8 mouse cellular contexts compared by ENCODE assay signal in genomic region chr3:117360528-117360927, GRCm38 (mm10). TPM values are rescaled to one million over a fixed set of nuclear protein-coding genes. Genes with fewer than 3 reads are reported as not detected.
DNase-seq lines count a peak whose midpoint lies in the region; ATAC-seq and TF ChIP-seq lines count a peak whose summit lies in the region.

TSS of gene Plppr4 (minus strand) at chr3:117360876.

- 0 out of 2 replicates have a peak, but pooled peaks cover 4% of the 10 kb centered on the region for H3K27me3 ChIP-seq in kidney, embryonic 16.5 days (ENCODE audit: insufficient read depth, low read length)
- H3K27me3 ChIP-seq in liver, embryonic 14.5 days (ENCODE audit: control insufficient read depth, insufficient read depth, low read length): peaks cover 7% of the 10 kb centered on the region; the same call in 1 of the 2 replicates

- peak within 1 kb of the TSS; percentile 81 for H3K4me2 ChIP-seq in kidney, embryonic 16.5 days (replicated peaks; ENCODE audit: low read depth, low read length)
- peak within 1 kb of the TSS; percentile 56 for H3K4me2 ChIP-seq in liver, embryonic 14.5 days (ENCODE audit: low read depth)

- H3K9ac ChIP-seq in kidney, embryonic 16.5 days (replicated peaks; ENCODE audit: low read length): peak within 1 kb of the TSS; percentile 61
- no peak within 1 kb of the TSS for H3K9ac ChIP-seq in liver, embryonic 14.5 days (replicated peaks)

- no peak for TF ChIP-seq CTCF in liver, embryonic 14.5 days (IDR thresholded peaks at IDR 0.05; ENCODE audit: low read depth)

- no peaks in the 10 kb centered on the region for H3K9me3 ChIP-seq in kidney, embryonic 16.5 days (ENCODE audit: low read length)
- no peaks in the 10 kb centered on the region for H3K9me3 ChIP-seq in liver, embryonic 14.5 days (ENCODE audit: control insufficient read depth, low read length)

- H3K4me1 ChIP-seq in kidney, embryonic 16.5 days (ENCODE audit: insufficient read depth, low read length): peaks cover 8% of the 10 kb centered on the region
- H3K4me1 ChIP-seq in liver, embryonic 14.5 days (replicated peaks; ENCODE audit: control insufficient read depth in 2 of 2, insufficient read depth in 2 of 2, low read length in 1 of 2): no peaks in the 10 kb centered on the region

- H3K4me3 ChIP-seq in kidney, embryonic 16.5 days (ENCODE audit: low read length): peak within 1 kb of the TSS; percentile 53
- peak within 1 kb of the TSS in 1 of 2 experiments; percentile 23; a peak in 1 of 4 replicates for H3K4me3 ChIP-seq in liver, embryonic 14.5 days (ENCODE audit: insufficient read depth in 1 of 2, low read depth in 2 of 2, low read length in 2 of 2)

- peak; percentile 78 for ATAC-seq in kidney, embryonic 16.5 days (ENCODE audit: low FRiP score, low TSS enrichment)
- ATAC-seq in liver, embryonic 14.5 days (ENCODE audit: insufficient read depth): no peak

- peak; percentile 20 for DNase-seq in adrenal gland, postnatal 14 days
- no peak for DNase-seq in adrenal gland, adult 2 months
- peak; percentile 4 for DNase-seq in ovary, postnatal 36 days (ENCODE audit: low spot score)
- DNase-seq in ovary, postnatal 14 days (ENCODE audit: low spot score): no peak
- no peak for DNase-seq in liver, embryonic 14.5 days (ENCODE audit: low read depth in 3 of 3, low spot score in 3 of 3)
- no peak for DNase-seq in spleen, postnatal 4 days (ENCODE audit: low spot score in 2 of 2)
- DNase-seq in adrenal gland, adult (ENCODE audit: inconsistent age in 2 of 2, low spot score in 1 of 2): no peak

- H3K27ac ChIP-seq in kidney, embryonic 16.5 days (ENCODE audit: low read length): 0 out of 2 replicates have a peak within 1 kb of the TSS, but pooled peaks have one; percentile 53
- no peak within 1 kb of the TSS for H3K27ac ChIP-seq in liver, embryonic 14.5 days

- WGBS in kidney, embryonic 16.5 days: 29% methylated on average over 5 of the region's 5 CpGs
- 34% methylated on average over 5 of the region's 5 CpGs for WGBS in liver, embryonic 14.5 days (ENCODE audit: insufficient replicate concordance)

- H3K36me3 ChIP-seq in kidney, embryonic 16.5 days (ENCODE audit: insufficient read depth, low read length): no peaks in the 10 kb centered on the region
- no peaks in the 10 kb centered on the region for H3K36me3 ChIP-seq in liver, embryonic 14.5 days (replicated peaks; ENCODE audit: control insufficient read depth, insufficient read depth, low read depth)

- no peak for TF ChIP-seq EP300 in liver, embryonic 14.5 days (IDR thresholded peaks at IDR 0.05; ENCODE audit: low read depth)

RNA-seq across cellular contexts. Expression of gene Plppr4, which starts in this region (rescaled TPM):
- total RNA-seq in adrenal gland, postnatal 14 days (2021): 2.1 and 2.3 TPM in 2 replicates
- 1 to 10 TPM in 1 of 2 experiments, under 1 TPM in 1; 0.69 to 1.8 TPM for total RNA-seq in adrenal gland, adult 2 months (2021)
- 0.49 and 0.84 TPM in 2 replicates for polyA plus RNA-seq in adrenal gland, adult 2 months (2012; rRNA removed)
- polyA plus RNA-seq in kidney, embryonic 16.5 days (2015; fragmentation: Nextera tagmentation; extraction: Ambion mirVana): 0.75 and 1.1 TPM in 2 replicates
- polyA plus RNA-seq in liver, embryonic 14.5 days (2012; rRNA removed): 0.01 TPM in 2 replicates
- not detected in 2 replicates for polyA plus RNA-seq in liver, embryonic 14.5 days (2014; fragmentation: Nextera tagmentation; extraction: Ambion mirVana)

Comparison
In these comparisons a context has a peak if more than half of its experiments do, and no peak if none do; other contexts are left out.
1. DNase-seq: peak in adrenal gland, postnatal 14 days (single experiment) and ovary, postnatal 36 days (single experiment); none in adrenal gland, adult 2 months (single experiment), ovary, postnatal 14 days (single experiment), liver, embryonic 14.5 days (0 of 3), spleen, postnatal 4 days (0 of 2) and adrenal gland, adult (0 of 2).